Mouse (Mus musculus) ES-E14 (cell line): ENCODE results near the gene Dnttip1. TPM values are rescaled to one million over a fixed set of nuclear protein-coding genes. Genes with fewer than 3 reads are reported as not detected.

Experiments used
- DNase-seq: peaks from one replicate; pipeline ENCODE4 v3.0.0-alpha.2; 2013; ENCODE audit warnings: low read depth, low spot score
- H3K27ac ChIP-seq: 2 replicates; pipeline ENCODE4 v1.5.1; 2012; ENCODE audit warnings: low read depth, mild to moderate bottlenecking, low read length, moderate library complexity, mixed read lengths; ENCODE audit not compliant: poor library complexity, insufficient read depth, severe bottlenecking
- H3K36me3 ChIP-seq: 2 replicates; pipeline ENCODE4 v1.6.1; 2012; ENCODE audit warnings: mild to moderate bottlenecking, low read length, moderate library complexity, mixed read lengths; ENCODE audit not compliant: control insufficient read depth, poor library complexity, insufficient read depth, severe bottlenecking
- H3K4me1 ChIP-seq, 2 experiments: fragments of 150-350 bp in 1 of 2; sonication (generic) in 1 of 2; 2 replicates each; pipeline ENCODE4 v1.6.1; 2012; ENCODE audit warnings: low read length in 2 of 2, mild to moderate bottlenecking in 1 of 2, mixed read lengths in 1 of 2; ENCODE audit not compliant: control insufficient read depth in 2 of 2, insufficient read depth in 2 of 2, poor library complexity in 1 of 2
- H3K4me3 ChIP-seq, 2 experiments: fragments of 150-350 bp in 1 of 2; sonication (generic) in 1 of 2; 2 replicates each; pipeline ENCODE4 v1.5.1; 2012; ENCODE audit warnings: low read length in 2 of 2, low read depth in 1 of 2, mild to moderate bottlenecking in 1 of 2, mixed read lengths in 1 of 2; ENCODE audit not compliant: insufficient read depth in 1 of 2, poor library complexity in 1 of 2, severe bottlenecking in 1 of 2
- H3K9ac ChIP-seq: 2 replicates; pipeline ENCODE4 v1.6.1; 2012; ENCODE audit warnings: low read depth, mild to moderate bottlenecking, low read length, mixed read lengths; ENCODE audit not compliant: poor library complexity, insufficient read depth, severe bottlenecking
- H3K9me3 ChIP-seq: fragments of 150-350 bp; sonication (generic); 2 replicates; pipeline ENCODE4 v1.6.1; 2012; ENCODE audit warnings: low read depth, mild to moderate bottlenecking, low read length; ENCODE audit not compliant: control insufficient read depth, insufficient read depth
- CHD2 ChIP-seq: IDR thresholded peaks from 2 replicates; pipeline ENCODE4 v1.6.1; 2014; ENCODE audit warnings: mild to moderate bottlenecking, low read depth, low read length, inconsistent platforms
- HCFC1 ChIP-seq: IDR thresholded peaks from 2 replicates; pipeline ENCODE4 v1.6.1; 2012; ENCODE audit warnings: low read length, inconsistent platforms, borderline replicate concordance; ENCODE audit not compliant: insufficient read depth
- MAFK ChIP-seq: IDR thresholded peaks from 2 replicates; pipeline ENCODE4 v1.6.1; 2014; ENCODE audit warnings: mild to moderate bottlenecking, low read depth, low read length, inconsistent platforms; ENCODE audit not compliant: insufficient read depth
- ZC3H11A ChIP-seq: IDR thresholded peaks from 2 replicates; pipeline ENCODE4 v1.6.1; 2012; ENCODE audit warnings: low read depth, mild to moderate bottlenecking, inconsistent platforms, low read length, borderline replicate concordance
- ZNF384 ChIP-seq: IDR thresholded peaks from 2 replicates; pipeline ENCODE4 v1.6.1; 2012; ENCODE audit warnings: low read depth, low read length, inconsistent platforms
- in situ Hi-C, 2 experiments: fragments of 600-800 bp; cut with MboI; formaldehyde crosslinking; loops; one replicate each; pipeline ENCODE4 v1.15.1; 2025; ENCODE audit warnings: low sequenced_read_pairs in 2 of 2, inconsistent platforms in 1 of 2; ENCODE audit not compliant: unreplicated experiment in 2 of 2
- total RNA-seq: library from RNA; depleted of rRNA; stranded (reverse); fragments of 300-350 nt; gene quantifications from 2 replicates; pipeline ENCODE4 v1.2.3, GENCODE M21; 2012

Gene Dnttip1
- total RNA-seq, 1 experiment, result 13.3 TPM

- TF ChIP-seq HCFC1, result no peak
- no peak for TF ChIP-seq MAFK
- TF ChIP-seq ZC3H11A, result no peak
- no peak for TF ChIP-seq CHD2
- TF ChIP-seq ZNF384, result no peak
- H3K9ac ChIP-seq, result no peak overlapping the region
- DNase-seq, result no peak
Measured at GRCm38 (mm10) chr2:164762593-164762992, 16.8 kb downstream of the Dnttip1 start.

GRCm38 (mm10) chr2:164765841-164766240 is 20.1 kb downstream of the Dnttip1 start:
- in situ Hi-C loops, result no loop called here

More at GRCm38 (mm10) chr2:164762593-164762992, 16.8 kb downstream of the Dnttip1 start:
- H3K27ac ChIP-seq, result no peak overlapping the region
- peaks cover 2 to 3% of the 10 kb centered on the region in 2 experiments; a peak in 2 of 4 replicates for H3K4me1 ChIP-seq
- no peak overlapping the region for H3K4me3 ChIP-seq
- H3K36me3 ChIP-seq, result peaks cover 71% of the 10 kb centered on the region
- in situ Hi-C loops, result no loop called here
- no peaks in the 10 kb centered on the region for H3K9me3 ChIP-seq

GRCm38 (mm10) chr2:164767812-164768540 is 22.2 kb downstream of the Dnttip1 start:
- Histone ChIP-seq H3K4me3 (peak overlapping the region; percentile 24 to 44), H3K36me3 (peaks cover 58% of the 10 kb centered on the region), H3K9me3 (no peaks in the 10 kb centered on the region), H3K4me1 (peaks cover 0 to 6% of the 10 kb centered on the region in 2 experiments; a peak in 1 of 4 replicates), H3K9ac (peak overlapping the region; percentile 63; the same call in 1 of the 2 replicates), H3K27ac (no peak overlapping the region)
- TF ChIP-seq MAFK (no peak), ZC3H11A (no peak), HCFC1 (no peak), ZNF384 (no peak), CHD2 (no peak)
- DNase-seq, result no peak
- in situ Hi-C loops, result no loop called here

More at GRCm38 (mm10) chr2:164765841-164766240, 20.1 kb downstream of the Dnttip1 start:
- Histone ChIP-seq H3K27ac (no peak overlapping the region), H3K4me1 (peaks cover 2 to 3% of the 10 kb centered on the region in 2 experiments; a peak in 1 of 4 replicates), H3K36me3 (peaks cover 59% of the 10 kb centered on the region), H3K9ac (no peak overlapping the region), H3K9me3 (no peaks in the 10 kb centered on the region), H3K4me3 (no peak overlapping the region)
- TF ChIP-seq HCFC1 (no peak), CHD2 (no peak), MAFK (no peak), ZC3H11A (no peak), ZNF384 (no peak)
- no peak for DNase-seq

- in situ Hi-C loops, result no loop called here
- TF ChIP-seq ZC3H11A (no peak), CHD2 (peak; percentile 97)
- Histone ChIP-seq H3K27ac (peak within 1 kb of the TSS; percentile 94), H3K4me3 (peak within 1 kb of the TSS; percentile 98 to 100), H3K36me3 (peaks cover 52% of the 10 kb centered on the region), H3K4me1 (peaks cover 0 to 6% of the 10 kb centered on the region in 2 experiments; a peak in 2 of 4 replicates), H3K9ac (peak within 1 kb of the TSS; percentile 98), H3K9me3 (no peaks in the 10 kb centered on the region)
- peak; percentile 98 for DNase-seq
Measured at GRCm38 (mm10) chr2:164769258-164770037, 23.7 kb downstream of the Dnttip1 start, which contains the start of gene Ube2c. Ube2c (plus strand) TSS chr2:164769898.
